In genomic region chr16:92523351-92523750, GRCm38 (mm10) we compare ENCODE assay signal across 18 mouse cellular contexts. TPM values are rescaled to one million over a fixed set of nuclear protein-coding genes. Genes with fewer than 3 reads are reported as not detected.
"Had no signal": no experiment of that assay in that cellular context is flagged by ENCODE, and none has a peak within 500 bp of the region (broad histone marks: within the 10 kb centered on the region; RNA-seq: fewer than 3 reads in every experiment).

No protein-coding gene starts in this region.

- H3K4me2 ChIP-seq: limb, embryonic 13.5 days; liver, embryonic 11.5 days; liver, embryonic 15.5 days; midbrain, embryonic 11.5 days; midbrain, embryonic 15.5 days; neural tube, embryonic 12.5 days had no signal

- H3K9me3 ChIP-seq: limb, embryonic 13.5 days; liver, embryonic 15.5 days; midbrain, embryonic 15.5 days; neural tube, embryonic 12.5 days had no signal

- H3K4me3 ChIP-seq: layer of hippocampus, adult 2 months; limb, embryonic 13.5 days; liver, embryonic 15.5 days; megakaryocyte, embryonic 14.5 days; midbrain, embryonic 15.5 days; neural tube, embryonic 12.5 days had no signal

- H3K4me1 ChIP-seq: liver, embryonic 15.5 days; midbrain, embryonic 15.5 days; neural tube, embryonic 12.5 days had no signal

- H3K9ac ChIP-seq: limb, embryonic 13.5 days; liver, embryonic 15.5 days; midbrain, embryonic 15.5 days; neural tube, embryonic 12.5 days had no signal

- H3K27ac ChIP-seq: layer of hippocampus, adult 2 months; limb, embryonic 13.5 days; liver, embryonic 15.5 days; macrophage; midbrain, embryonic 15.5 days; neural tube, embryonic 12.5 days; stomach, postnatal 0 days had no signal

- H3K36me3 ChIP-seq: limb, embryonic 13.5 days; liver, embryonic 15.5 days; midbrain, embryonic 15.5 days; neural tube, embryonic 12.5 days had no signal

- DNase-seq: kidney, postnatal 10 days; kidney, postnatal 4 days; left cerebral cortex, postnatal 4 days; thymus, postnatal 14 days had no signal

- ATAC-seq: inflammation-experienced regulatory T-cells, adult 6 months; intestine, postnatal 0 days; midbrain, embryonic 15.5 days had no signal

- H3K27me3 ChIP-seq: liver, embryonic 15.5 days; midbrain, embryonic 15.5 days had no signal

RNA-seq across cellular contexts. Expression of gene Clic6, which starts 37.8 kb away (rescaled TPM):
- total RNA-seq: monocyte, adult 5-6 weeks; neutrophil, adult 5-6 weeks had no signal
- polyA plus RNA-seq: inflammation-experienced regulatory T-cells, adult 6 months; macrophage had no signal
